Mouse (Mus musculus) lung, embryonic 16.5 days (tissue): ENCODE data around the gene Mgat5. TPM values are rescaled to one million over a fixed set of nuclear protein-coding genes. Genes with fewer than 3 reads are reported as not detected.

Source experiments
- ATAC-seq: fragments of 200-750 bp; cut with Nextera tagmentation; 2 replicates; pipeline ENCODE4 v1.8.0; 2017; ENCODE audit warnings: low read depth, mild to moderate bottlenecking, moderate library complexity
- H3K27ac ChIP-seq: fragments of 300-500 bp; sonication (generic); 2 replicates; pipeline ENCODE4 v1.5.1; 2014; ENCODE audit warnings: mild to moderate bottlenecking, control low read depth, low read length
- H3K27me3 ChIP-seq: fragments of 300-500 bp; sonication (generic); 2 replicates; pipeline ENCODE4 v1.6.1; 2014; ENCODE audit warnings: low read depth, low read length, mixed read lengths; ENCODE audit not compliant: control insufficient read depth, insufficient read depth
- H3K36me3 ChIP-seq: fragments of 300-500 bp; sonication (generic); 2 replicates; pipeline ENCODE4 v1.6.1; 2014; ENCODE audit warnings: low read length; ENCODE audit not compliant: control insufficient read depth, insufficient read depth
- H3K4me1 ChIP-seq: fragments of 300-500 bp; sonication (generic); replicated peaks from 2 replicates; pipeline ENCODE4 v1.6.1; 2014; ENCODE audit warnings: low read length, mixed read lengths; ENCODE audit not compliant: control insufficient read depth, insufficient read depth
- H3K4me2 ChIP-seq: fragments of 300-500 bp; sonication (generic); 2 replicates; pipeline ENCODE4 v1.6.1; 2014; ENCODE audit warnings: low read depth, low read length, control low read depth
- H3K4me3 ChIP-seq: fragments of 300-500 bp; sonication (generic); 2 replicates; pipeline ENCODE4 v1.5.1; 2014; ENCODE audit warnings: mild to moderate bottlenecking, low read length, control low read depth
- H3K9ac ChIP-seq: fragments of 300-500 bp; sonication (generic); 2 replicates; pipeline ENCODE4 v1.6.1; 2014; ENCODE audit warnings: low read length, control low read depth
- H3K9me3 ChIP-seq: fragments of 300-500 bp; sonication (generic); 2 replicates; pipeline ENCODE4 v1.6.1; 2016; ENCODE audit warnings: low read length; ENCODE audit not compliant: control insufficient read depth
- WGBS: fragments of 180-500 bp; shearing (Covaris S2); extraction: QIAGEN DNeasy Blood & Tissue Kit; methylation state at CpG from one replicate; pipeline ENCODE4 v1.1.7; 2014; 5-methylcytosine and 5-hydroxymethylcytosine counted together
- polyA plus RNA-seq: library from polyadenylated mRNA; unstranded; fragments of >200 nt; fragmentation: Nextera tagmentation; extraction: Ambion mirVana; gene quantifications from 2 replicates; pipeline ENCODE4 v1.2.1, GENCODE M21; 2015

Mgat5 gene
- polyA plus RNA-seq, 1 experiment from 2014 or later, result 4.1 TPM

- no peaks in the 10 kb centered on the region for H3K9me3 ChIP-seq
- H3K4me3 ChIP-seq, result no peak overlapping the region
- no peak overlapping the region for H3K4me2 ChIP-seq
- H3K36me3 ChIP-seq, result no peaks in the 10 kb centered on the region
- no peaks in the 10 kb centered on the region for H3K4me1 ChIP-seq
- no peak for ATAC-seq
- WGBS, result 80% methylated on average over 3 of the region's 3 CpGs
- H3K27me3 ChIP-seq, result no peaks in the 10 kb centered on the region
- H3K9ac ChIP-seq, result no peak overlapping the region
- H3K27ac ChIP-seq, result no peak overlapping the region
Measured at GRCm38 (mm10) chr1:127284975-127285374, 80.2 kb downstream of the Mgat5 start.

DNA sequence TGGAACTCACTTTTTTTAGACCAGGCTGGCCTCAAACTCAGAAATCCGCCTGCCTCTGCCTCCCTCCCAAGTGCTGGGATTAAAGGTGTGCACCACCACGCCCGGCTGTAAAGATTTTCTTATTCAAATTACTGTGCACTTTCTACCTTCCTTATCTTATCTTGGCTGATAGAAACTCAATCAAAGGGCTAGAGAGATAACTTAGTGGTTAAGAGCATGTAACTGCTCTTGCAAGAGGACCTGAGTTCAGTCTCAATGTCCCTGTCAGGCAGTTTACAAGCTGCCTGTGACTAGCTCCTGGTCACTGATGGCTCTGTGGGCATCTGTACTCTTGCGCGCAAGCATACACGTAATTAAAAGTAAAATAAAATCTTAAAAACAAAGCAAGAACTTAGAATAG is 82.7 kb downstream of the Mgat5 start:
- 82% methylated on average over 6 of the region's 6 CpGs for WGBS
- no peaks in the 10 kb centered on the region for H3K36me3 ChIP-seq
- H3K9ac ChIP-seq, result no peak overlapping the region
- no peaks in the 10 kb centered on the region for H3K4me1 ChIP-seq
- no peak overlapping the region for H3K4me2 ChIP-seq
- H3K9me3 ChIP-seq, result no peaks in the 10 kb centered on the region
- H3K27me3 ChIP-seq, result no peaks in the 10 kb centered on the region
- no peak for ATAC-seq
- H3K27ac ChIP-seq, result no peak overlapping the region
- no peak overlapping the region for H3K4me3 ChIP-seq

- Histone ChIP-seq H3K4me2 (no peak overlapping the region), H3K36me3 (no peaks in the 10 kb centered on the region), H3K9me3 (no peaks in the 10 kb centered on the region), H3K4me1 (0 out of 2 replicates have a peak, but pooled peaks cover 2% of the 10 kb centered on the region), H3K9ac (no peak overlapping the region), H3K4me3 (no peak overlapping the region), H3K27ac (no peak overlapping the region), H3K27me3 (no peaks in the 10 kb centered on the region)
- 60% methylated on average over 9 of the region's 9 CpGs for WGBS
- ATAC-seq, result no peak
Measured at GRCm38 (mm10) chr1:127290879-127291278, 86.1 kb downstream of the Mgat5 start.

- no peak overlapping the region for H3K9ac ChIP-seq
- H3K27ac ChIP-seq, result no peak overlapping the region
- no peak overlapping the region for H3K4me2 ChIP-seq
- ATAC-seq, result no peak
- H3K27me3 ChIP-seq, result no peaks in the 10 kb centered on the region
- no peak overlapping the region for H3K4me3 ChIP-seq
- H3K9me3 ChIP-seq, result no peaks in the 10 kb centered on the region
- 0 out of 2 replicates have a peak, but pooled peaks cover 2% of the 10 kb centered on the region for H3K4me1 ChIP-seq
- no peaks in the 10 kb centered on the region for H3K36me3 ChIP-seq
Measured at GRCm38 (mm10) chr1:127291721-127292120, 86.9 kb downstream of the Mgat5 start.

- 48% methylated on average over 5 of the region's 5 CpGs for WGBS
- Histone ChIP-seq H3K4me3 (no peak overlapping the region), H3K9ac (no peak overlapping the region), H3K9me3 (no peaks in the 10 kb centered on the region), H3K4me1 (0 out of 2 replicates have a peak, but pooled peaks cover 2% of the 10 kb centered on the region), H3K36me3 (no peaks in the 10 kb centered on the region), H3K27ac (no peak overlapping the region), H3K27me3 (no peaks in the 10 kb centered on the region), H3K4me2 (no peak overlapping the region)
- no peak for ATAC-seq
Measured at GRCm38 (mm10) chr1:127293286-127293685, 88.5 kb downstream of the Mgat5 start.

DNA sequence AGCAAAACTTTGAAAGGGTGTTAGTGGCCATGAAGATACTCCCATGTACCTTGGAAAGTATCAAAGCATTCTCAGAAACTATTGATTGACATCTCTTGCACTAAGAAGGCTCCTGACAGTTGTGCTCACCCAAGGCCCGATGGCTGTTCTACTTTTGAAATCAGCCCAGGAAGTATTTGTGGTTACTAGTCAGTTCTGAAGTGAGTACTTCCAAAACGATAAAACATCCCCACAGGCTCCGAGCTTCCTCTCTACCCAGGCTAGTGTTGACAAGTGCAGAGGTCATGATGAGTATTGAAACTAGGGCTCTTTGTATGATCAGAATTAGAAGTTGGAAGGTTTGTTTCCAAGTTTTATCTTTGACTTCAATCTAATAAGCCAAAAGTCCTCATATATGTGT is 92.0 kb downstream of the Mgat5 start:
- no peaks in the 10 kb centered on the region for H3K27me3 ChIP-seq
- 68% methylated on average over 3 of the region's 3 CpGs for WGBS
- no peak for ATAC-seq
- H3K4me3 ChIP-seq, result no peak overlapping the region
- no peak overlapping the region for H3K4me2 ChIP-seq
- no peaks in the 10 kb centered on the region for H3K36me3 ChIP-seq
- no peak overlapping the region for H3K9ac ChIP-seq
- H3K9me3 ChIP-seq, result no peaks in the 10 kb centered on the region
- no peak overlapping the region for H3K27ac ChIP-seq
- H3K4me1 ChIP-seq, result 0 out of 2 replicates have a peak, but pooled peaks cover 2% of the 10 kb centered on the region

GRCm38 (mm10) chr1:127299774-127300173 is 95.0 kb downstream of the Mgat5 start:
- 81% methylated on average over 1 of the region's 1 CpGs for WGBS
- Histone ChIP-seq H3K4me2 (no peak overlapping the region), H3K36me3 (no peaks in the 10 kb centered on the region), H3K27ac (no peak overlapping the region), H3K9ac (no peak overlapping the region), H3K9me3 (no peaks in the 10 kb centered on the region), H3K4me3 (no peak overlapping the region), H3K27me3 (no peaks in the 10 kb centered on the region), H3K4me1 (no peaks in the 10 kb centered on the region)
- no peak for ATAC-seq

DNA sequence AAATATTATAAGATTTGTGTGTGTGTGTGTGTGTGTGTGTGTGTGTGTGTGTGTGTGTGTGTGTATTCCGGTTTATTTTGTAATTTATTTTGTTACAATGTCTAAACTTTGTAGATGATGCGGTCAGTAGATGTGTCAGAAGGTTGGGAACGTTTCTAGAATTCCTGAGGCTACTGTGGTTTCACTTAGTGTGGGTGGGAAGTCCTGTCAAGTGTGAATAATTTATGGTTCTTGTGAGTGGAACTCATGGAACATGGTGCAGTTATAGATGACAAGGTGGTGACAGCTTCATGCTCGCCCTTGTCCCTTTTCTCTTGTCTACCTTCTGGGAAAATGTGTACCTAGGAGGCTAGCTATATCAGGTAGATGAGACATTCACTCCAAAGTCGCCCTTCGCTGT is 96.2 kb downstream of the Mgat5 start:
- no peaks in the 10 kb centered on the region for H3K9me3 ChIP-seq
- no peak for ATAC-seq
- no peak overlapping the region for H3K4me3 ChIP-seq
- no peak overlapping the region for H3K27ac ChIP-seq
- H3K4me1 ChIP-seq, result no peaks in the 10 kb centered on the region
- WGBS, result 79% methylated on average over 6 of the region's 6 CpGs
- H3K9ac ChIP-seq, result no peak overlapping the region
- no peaks in the 10 kb centered on the region for H3K36me3 ChIP-seq
- H3K27me3 ChIP-seq, result no peaks in the 10 kb centered on the region
- H3K4me2 ChIP-seq, result no peak overlapping the region

DNA sequence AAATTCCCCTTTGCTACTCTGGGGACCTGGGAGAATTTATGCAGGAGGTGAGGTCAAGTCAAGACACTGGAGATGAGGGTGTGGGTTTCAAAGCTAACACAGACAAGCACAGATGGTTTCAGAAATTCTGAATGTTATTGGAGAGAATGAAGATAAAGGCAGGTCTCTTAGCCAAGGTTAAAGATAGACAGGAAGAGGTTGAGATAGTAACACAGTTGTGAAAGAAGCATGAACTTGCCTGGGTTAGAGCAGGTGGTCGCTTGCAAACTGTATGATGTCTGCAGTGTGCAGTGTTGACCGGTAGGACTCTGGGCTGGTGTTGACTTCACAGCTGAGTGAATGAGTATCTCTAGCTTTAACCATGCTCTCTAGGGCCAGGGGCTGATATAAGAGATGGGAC is 97.8 kb downstream of the Mgat5 start:
- H3K36me3 ChIP-seq, result no peaks in the 10 kb centered on the region
- no peak overlapping the region for H3K4me2 ChIP-seq
- H3K9ac ChIP-seq, result no peak overlapping the region
- H3K27me3 ChIP-seq, result no peaks in the 10 kb centered on the region
- H3K9me3 ChIP-seq, result no peaks in the 10 kb centered on the region
- no peaks in the 10 kb centered on the region for H3K4me1 ChIP-seq
- no peak overlapping the region for H3K27ac ChIP-seq
- H3K4me3 ChIP-seq, result no peak overlapping the region
- ATAC-seq, result no peak
- 86% methylated on average over 2 of the region's 2 CpGs for WGBS

GRCm38 (mm10) chr1:127303791-127304190 is 99.0 kb downstream of the Mgat5 start:
- 76% methylated on average over 5 of the region's 5 CpGs for WGBS
- H3K27me3 ChIP-seq, result no peaks in the 10 kb centered on the region
- no peak overlapping the region for H3K4me3 ChIP-seq
- no peaks in the 10 kb centered on the region for H3K4me1 ChIP-seq
- no peak overlapping the region for H3K4me2 ChIP-seq
- no peak overlapping the region for H3K9ac ChIP-seq
- H3K27ac ChIP-seq, result no peak overlapping the region
- H3K9me3 ChIP-seq, result no peaks in the 10 kb centered on the region
- no peaks in the 10 kb centered on the region for H3K36me3 ChIP-seq
- ATAC-seq, result no peak
